Mouse (Mus musculus) CD4-positive helper T cell, adult 2 months (primary cell): ENCODE results near the gene Zdhhc18.
"Not testable (repeated sequence)": the region's sequence is repeated elsewhere in the genome, so short reads cannot be mapped to it uniquely, and the experiment has no call there.

Source experiments
- DNase-seq: peaks from one replicate; pipeline ENCODE4 v3.0.0-alpha.2; 2012; ENCODE audit warnings: low read depth, missing footprints, low spot score

Gene Zdhhc18

DNA sequence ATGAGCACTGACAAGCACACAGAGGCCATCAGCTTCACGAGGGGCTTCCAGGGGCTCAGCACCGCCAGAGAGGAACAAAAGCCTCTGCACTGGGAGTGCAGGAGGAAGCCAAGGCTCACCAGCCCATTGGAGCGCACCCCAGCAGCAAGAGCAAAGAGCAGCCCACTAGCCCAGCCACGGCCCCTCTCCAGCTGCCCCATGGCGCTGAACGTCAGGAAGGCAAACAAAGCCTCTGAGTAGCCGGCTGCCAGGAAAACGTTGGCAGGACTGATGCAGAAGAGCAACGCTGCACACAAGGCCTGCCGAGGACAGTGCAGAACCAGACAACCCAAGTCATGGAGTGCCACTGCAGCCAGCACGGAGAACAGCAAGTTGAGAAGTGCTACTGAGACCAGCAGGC, 15.2 kb upstream of the Zdhhc18 start:
- no peak for DNase-seq

- no peak for DNase-seq
Measured at GRCm38 (mm10) chr4:133662945-133663344, 13.0 kb upstream of the Zdhhc18 start.

- no peak for DNase-seq
Measured at GRCm38 (mm10) chr4:133662421-133662820, 12.5 kb upstream of the Zdhhc18 start.

DNA sequence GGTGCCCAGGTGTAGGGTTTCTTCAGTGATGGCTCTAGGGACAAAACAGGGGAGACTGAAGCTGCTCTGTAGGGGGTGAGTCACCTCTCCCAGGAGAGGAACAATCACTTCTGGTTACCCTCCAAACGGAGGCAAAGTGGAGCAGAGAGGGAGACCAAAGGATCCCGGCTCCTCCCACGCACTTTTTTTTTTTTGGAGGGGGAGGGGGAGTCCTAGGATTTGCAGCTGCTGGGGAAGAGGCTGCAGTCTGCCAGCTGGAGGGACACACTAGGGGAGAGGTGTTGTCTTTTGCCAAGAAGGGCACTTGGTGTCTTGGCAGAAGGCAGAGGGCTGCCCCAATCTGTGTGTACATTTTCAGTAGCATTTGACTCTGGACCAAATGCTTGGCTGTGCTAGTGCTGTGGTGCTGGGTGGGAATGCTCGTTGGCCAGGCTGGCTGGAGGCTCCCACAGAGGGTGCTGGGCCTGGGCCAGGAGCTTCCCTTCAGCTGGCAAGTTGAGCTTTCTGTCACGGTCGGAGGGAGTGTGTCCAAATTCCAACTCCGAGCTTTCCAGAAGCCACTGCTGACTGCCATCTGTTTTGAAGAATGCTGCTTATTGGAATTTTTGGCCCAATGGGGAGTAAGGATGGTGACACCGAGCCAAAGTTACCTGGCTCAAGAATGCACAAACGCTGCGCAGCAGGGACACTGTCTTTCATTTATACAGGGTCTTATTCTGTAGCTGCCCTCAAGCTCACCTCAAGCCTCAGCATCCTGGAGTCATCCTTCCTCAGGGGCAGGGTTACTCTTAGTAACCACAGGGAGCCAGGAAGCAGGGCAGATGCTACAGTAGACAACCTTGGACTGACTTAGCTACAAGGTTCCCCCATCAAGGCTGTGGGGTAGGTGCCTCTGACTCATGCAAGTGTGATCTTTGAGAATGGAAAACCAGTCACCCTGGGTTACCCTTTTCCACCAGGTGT, 10.5 kb upstream of the Zdhhc18 start:
- DNase-seq, result no peak

- DNase-seq, result no peak
Measured at GRCm38 (mm10) chr4:133659497-133660192, 9.7 kb upstream of the Zdhhc18 start.

GRCm38 (mm10) chr4:133658729-133659128, 8.8 kb upstream of the Zdhhc18 start:
- no peak for DNase-seq

GRCm38 (mm10) chr4:133657829-133658458, 8.0 kb upstream of the Zdhhc18 start:
- no peak for DNase-seq

GRCm38 (mm10) chr4:133656997-133657396, 7.0 kb upstream of the Zdhhc18 start:
- DNase-seq, result no peak

GRCm38 (mm10) chr4:133656294-133656693, 6.3 kb upstream of the Zdhhc18 start:
- no peak for DNase-seq

DNA sequence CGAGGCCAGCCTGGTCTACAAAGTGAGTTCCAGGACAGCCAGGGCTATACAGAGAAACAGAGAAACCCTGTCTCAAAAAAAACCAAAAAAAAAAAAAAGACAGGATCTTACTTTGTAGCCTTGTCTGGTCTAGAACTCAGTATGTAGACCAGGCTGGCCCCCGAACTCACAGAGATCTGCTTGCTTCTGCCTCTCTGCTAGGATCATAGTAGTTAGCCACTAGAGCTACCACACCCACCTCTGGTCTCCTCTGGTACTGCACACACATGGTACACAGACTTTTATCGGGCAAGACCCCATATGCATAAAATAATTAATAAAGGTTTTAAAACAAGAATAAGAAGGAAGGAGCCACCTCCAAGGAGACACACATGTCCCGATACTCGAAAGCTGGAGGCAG, 4.1 kb upstream of the Zdhhc18 start:
- not testable (repeated sequence) for DNase-seq

DNA sequence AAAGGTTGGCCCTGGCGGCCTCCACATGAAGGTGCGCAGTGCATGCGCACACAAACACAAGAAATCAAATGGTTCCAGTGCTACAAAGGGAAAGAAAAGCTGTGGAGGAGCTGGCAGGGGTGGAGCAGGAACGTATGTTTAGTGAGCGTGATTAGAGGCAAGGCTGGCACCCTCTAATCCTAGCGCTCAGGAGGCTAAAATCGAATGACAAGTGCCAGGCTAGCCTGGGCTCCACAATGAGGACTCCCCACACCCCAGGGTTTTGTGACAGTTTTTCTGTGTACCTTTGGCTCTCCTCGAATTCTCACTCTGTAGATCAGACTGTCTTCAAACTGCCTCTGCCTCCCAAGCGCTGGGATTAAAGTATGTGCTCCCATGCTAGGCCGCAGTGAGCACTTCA, 2.8 kb upstream of the Zdhhc18 start:
- DNase-seq, result no peak

DNA sequence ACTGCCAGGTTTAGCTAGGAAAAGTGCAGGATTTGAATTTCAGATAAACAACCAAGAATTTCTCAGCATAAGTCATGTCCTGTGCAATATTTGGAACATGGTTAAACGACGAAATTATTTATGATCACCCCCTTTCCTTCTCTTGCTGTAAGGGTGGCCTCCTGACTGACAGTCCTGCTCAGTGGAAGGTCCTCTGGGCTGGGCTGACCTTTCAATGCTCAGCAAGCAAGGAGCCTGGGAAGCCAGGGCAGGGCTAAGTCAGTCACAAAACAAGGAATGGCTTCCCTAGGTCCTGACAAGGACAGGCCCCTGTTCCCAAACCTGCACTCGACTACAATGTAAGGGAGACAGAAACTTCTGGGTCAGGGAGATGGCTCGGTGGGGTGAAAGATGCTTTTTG, 2.0 kb upstream of the Zdhhc18 start:
- DNase-seq, result no peak

DNA sequence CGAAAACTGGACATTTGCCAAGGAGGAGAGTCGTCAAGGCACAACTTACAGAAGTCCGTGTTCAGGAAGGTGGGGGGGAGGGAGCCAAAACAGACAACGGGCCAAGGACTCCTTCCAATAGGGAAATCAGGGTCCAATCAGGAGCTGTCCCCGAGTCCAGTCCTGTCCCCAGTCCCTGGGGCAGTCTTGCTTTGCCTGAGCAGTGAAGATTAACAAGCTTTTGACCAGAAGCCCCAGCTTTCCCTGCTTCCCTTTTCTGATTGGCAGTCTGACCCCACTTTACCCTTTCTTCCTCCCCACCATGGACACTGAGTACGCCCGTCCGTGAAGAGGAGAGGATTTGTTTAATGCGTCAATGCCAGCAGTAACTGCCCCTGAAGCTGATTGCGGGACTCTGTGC, 1.5 kb upstream of the Zdhhc18 start:
- DNase-seq, result no peak

DNA sequence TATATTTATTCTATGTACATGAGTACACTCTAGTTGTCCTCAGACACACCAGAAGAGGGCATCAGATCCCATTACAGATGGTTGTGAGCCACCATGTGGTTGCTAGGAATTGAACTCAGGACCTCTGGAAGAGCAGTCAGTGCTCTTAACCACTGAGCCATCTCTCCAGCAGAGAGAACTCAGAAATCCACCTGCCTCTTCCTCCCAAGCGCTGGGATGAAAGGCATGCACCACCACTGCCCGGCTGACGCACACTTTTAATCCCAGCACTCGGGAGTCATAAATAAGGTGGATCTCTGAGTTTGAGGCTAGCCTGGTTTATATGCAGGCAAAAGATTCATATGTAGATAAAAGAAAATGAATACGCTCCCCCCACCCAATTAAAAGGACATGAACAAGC, 490 bp downstream of the Zdhhc18 start:
- DNase-seq, result not testable (repeated sequence)

- no peak for DNase-seq
Measured at GRCm38 (mm10) chr4:133645680-133646079, 4.3 kb downstream of the Zdhhc18 start.

DNA sequence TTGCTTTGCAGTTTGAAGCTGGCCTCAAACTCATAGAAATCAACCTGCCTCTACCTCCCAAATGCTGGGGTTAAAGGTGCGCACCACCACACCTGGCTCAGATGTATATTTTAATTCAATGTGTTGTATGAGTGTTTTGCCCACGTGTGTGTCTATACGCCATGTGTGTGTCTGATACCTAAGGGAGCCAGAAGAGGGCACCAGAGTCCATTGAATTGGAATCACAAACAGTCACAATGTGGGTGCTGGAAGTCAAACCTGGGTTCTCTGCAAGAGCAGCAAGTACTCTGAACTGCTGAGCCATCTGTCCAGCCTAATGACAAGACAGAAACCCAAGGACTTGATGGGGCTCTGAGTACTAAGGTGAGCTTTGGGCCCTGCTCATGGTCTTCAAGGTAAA, 4.8 kb downstream of the Zdhhc18 start:
- DNase-seq, result no peak

DNA sequence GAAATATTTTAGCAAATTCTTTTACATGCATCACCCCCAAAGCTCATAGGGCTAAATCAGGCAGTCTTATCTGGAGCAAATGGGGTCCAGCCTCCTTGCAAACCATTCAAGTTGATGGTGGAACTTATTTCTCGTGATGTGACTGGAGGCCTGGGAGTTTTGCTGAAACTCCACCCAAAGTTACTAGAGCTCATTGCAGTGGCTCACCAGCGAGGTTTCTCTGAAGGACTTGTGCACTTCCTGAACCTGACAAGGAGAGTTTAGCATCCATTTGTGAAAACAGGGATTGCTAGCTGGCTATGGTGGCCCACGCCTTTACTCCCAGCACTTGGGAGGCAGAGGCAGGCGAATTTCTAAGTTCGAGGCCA, 15.9 kb downstream of the Zdhhc18 start:
- no peak for DNase-seq

GRCm38 (mm10) chr4:133633332-133634042, 16.5 kb downstream of the Zdhhc18 start:
- DNase-seq, result peak; percentile 88

GRCm38 (mm10) chr4:133632483-133633327, 17.2 kb downstream of the Zdhhc18 start:
- peak; percentile 61 for DNase-seq

- peak; percentile 54 for DNase-seq
Measured at GRCm38 (mm10) chr4:133631769-133632411, 18.1 kb downstream of the Zdhhc18 start.
